Mouse (Mus musculus) erythroblast, embryonic 14.5 days (primary cell): ENCODE results near the gene Zc2hc1b. TPM values are rescaled to one million over a fixed set of nuclear protein-coding genes. Genes with fewer than 3 reads are reported as not detected.

Source experiments
- H3K27me3 ChIP-seq: 2 replicates; pipeline ENCODE4 v1.6.1; 2012; ENCODE audit warnings: inconsistent platforms; ENCODE audit not compliant: control insufficient read depth
- H3K36me3 ChIP-seq: 2 replicates; pipeline ENCODE4 v1.6.1; 2012; ENCODE audit warnings: mild to moderate bottlenecking, inconsistent platforms; ENCODE audit not compliant: control insufficient read depth
- H3K4me1 ChIP-seq: 2 replicates; pipeline ENCODE4 v1.6.1; 2012; ENCODE audit warnings: inconsistent platforms; ENCODE audit not compliant: control insufficient read depth
- H3K4me3 ChIP-seq: replicated peaks from 2 replicates; pipeline ENCODE3; 2012; ENCODE audit warnings: moderate library complexity, mild to moderate bottlenecking, inconsistent platforms
- H3K9me3 ChIP-seq: 2 replicates; pipeline ENCODE4 v1.6.1; 2012; ENCODE audit warnings: low read length, inconsistent platforms, mixed read lengths; ENCODE audit not compliant: control insufficient read depth
- GATA1 ChIP-seq: IDR thresholded peaks from 2 replicates; pipeline ENCODE4 v1.6.1; 2012; ENCODE audit warnings: low read length, inconsistent platforms, mixed read lengths
- TAL1 ChIP-seq: IDR thresholded peaks from 3 replicates; pipeline ENCODE4 v1.6.1; 2012; ENCODE audit warnings: low read length, inconsistent platforms, mixed read lengths
- polyA plus RNA-seq: library from polyadenylated mRNA; stranded (reverse); fragments of >175 nt; gene quantifications from 2 replicates; pipeline ENCODE4 v1.2.3, GENCODE M21; 2012

Zc2hc1b gene
- polyA plus RNA-seq, 1 experiment = not detected

- Histone ChIP-seq H3K4me3 (no peak overlapping the region), H3K9me3 (no peaks in the 10 kb centered on the region), H3K27me3 (no peaks in the 10 kb centered on the region), H3K36me3 (no peaks in the 10 kb centered on the region), H3K4me1 (no peaks in the 10 kb centered on the region)
- TF ChIP-seq TAL1 = no peak
Observed at GRCm38 (mm10) chr10:13109781-13110180, 68.0 kb downstream of the Zc2hc1b start.

- no peaks in the 10 kb centered on the region for H3K27me3 ChIP-seq
- H3K36me3 ChIP-seq = no peaks in the 10 kb centered on the region
- no peak for TF ChIP-seq TAL1
- no peak for TF ChIP-seq GATA1
- no peaks in the 10 kb centered on the region for H3K4me1 ChIP-seq
- no peak overlapping the region for H3K4me3 ChIP-seq
- H3K9me3 ChIP-seq = no peaks in the 10 kb centered on the region
Observed at GRCm38 (mm10) chr10:13108847-13109246, 69.0 kb downstream of the Zc2hc1b start.

DNA sequence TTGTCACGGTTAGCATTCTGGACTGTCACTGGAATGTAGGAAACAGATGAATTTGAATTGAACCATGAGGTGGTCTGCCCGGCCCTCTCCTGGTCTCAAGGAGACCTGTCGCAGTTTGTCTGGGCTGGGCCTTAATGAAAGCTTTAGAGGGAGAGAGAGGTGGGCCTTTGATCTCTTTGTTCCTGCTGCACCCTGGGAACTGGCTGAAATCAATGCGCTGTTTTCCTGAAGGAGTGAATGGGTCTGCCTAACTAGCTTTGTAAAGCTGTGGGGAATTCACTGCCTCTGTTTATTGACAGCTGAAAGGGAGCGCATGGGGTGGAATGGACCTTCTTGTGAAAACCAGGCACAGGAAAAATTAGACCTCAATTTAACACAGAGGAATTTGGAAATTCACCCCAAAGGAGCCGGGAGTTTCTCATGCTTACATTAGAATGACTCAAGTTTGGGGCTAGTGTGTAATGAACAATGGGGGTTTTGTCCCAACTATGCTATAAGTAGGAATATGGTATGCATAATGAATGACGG is 69.7 kb downstream of the Zc2hc1b start:
- H3K4me3 ChIP-seq = no peak overlapping the region
- H3K27me3 ChIP-seq = no peaks in the 10 kb centered on the region
- H3K9me3 ChIP-seq = no peaks in the 10 kb centered on the region
- H3K36me3 ChIP-seq = no peaks in the 10 kb centered on the region
- H3K4me1 ChIP-seq = no peaks in the 10 kb centered on the region
- no peak for TF ChIP-seq TAL1
- no peak for TF ChIP-seq GATA1

DNA sequence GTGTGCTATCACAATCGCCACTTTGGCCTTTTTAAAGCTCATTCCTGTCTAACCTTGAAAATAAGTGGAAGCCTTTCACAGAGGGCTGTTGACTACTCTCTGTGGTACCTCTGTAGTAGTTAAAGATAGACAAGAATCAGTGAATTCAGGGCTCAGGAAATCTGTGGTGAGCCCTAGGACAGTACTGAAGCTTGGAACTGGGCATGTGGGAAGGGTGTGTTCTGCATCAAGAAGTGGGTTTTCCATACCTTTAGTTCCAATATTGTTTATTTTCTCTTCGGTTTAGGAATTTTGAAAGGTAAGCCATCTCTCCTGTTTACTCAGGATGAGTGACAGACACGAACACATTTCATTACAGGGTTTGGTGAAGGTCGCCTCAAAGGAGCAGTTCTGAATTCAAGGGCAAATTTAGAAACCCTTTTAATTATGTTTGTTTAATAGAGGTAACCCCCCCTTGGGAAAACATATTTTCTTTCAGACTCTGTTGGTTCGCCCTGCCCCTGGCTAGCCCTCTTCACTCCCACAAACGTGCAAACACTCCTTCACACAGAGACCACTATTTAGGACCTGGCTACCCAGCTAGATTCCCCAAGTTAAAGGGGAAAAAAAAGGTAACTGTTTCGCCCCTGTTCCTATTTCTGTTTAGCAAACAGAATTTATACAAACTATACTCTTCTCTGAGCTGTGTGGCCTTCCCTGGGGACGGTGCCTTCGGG is 70.8 kb downstream of the Zc2hc1b start:
- Histone ChIP-seq H3K4me1 (no peaks in the 10 kb centered on the region), H3K36me3 (no peaks in the 10 kb centered on the region), H3K9me3 (no peaks in the 10 kb centered on the region), H3K4me3 (no peak overlapping the region), H3K27me3 (no peaks in the 10 kb centered on the region)
- no peak for TF ChIP-seq TAL1
- TF ChIP-seq GATA1 = no peak

DNA sequence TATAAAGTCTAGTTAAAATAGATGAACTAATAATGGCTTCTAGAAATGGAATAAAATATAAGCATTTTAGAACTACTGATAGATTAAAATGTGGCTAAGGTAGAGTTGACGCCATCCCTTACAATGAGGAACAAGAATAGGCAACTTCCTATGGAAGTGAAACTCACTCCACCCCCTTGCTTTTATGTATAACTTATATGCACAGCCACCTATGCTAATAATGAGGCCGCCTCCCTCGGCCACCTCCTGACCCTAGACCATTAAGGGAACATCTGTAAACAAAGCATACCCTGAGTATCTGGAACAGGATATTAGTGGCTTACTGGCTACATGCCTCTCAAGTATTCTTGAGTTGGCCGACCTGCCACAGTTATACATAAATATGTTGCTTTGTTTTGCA is 74.0 kb downstream of the Zc2hc1b start:
- Histone ChIP-seq H3K4me3 (no peak overlapping the region), H3K27me3 (no peaks in the 10 kb centered on the region), H3K9me3 (no peaks in the 10 kb centered on the region), H3K4me1 (no peaks in the 10 kb centered on the region), H3K36me3 (no peaks in the 10 kb centered on the region)
- TF ChIP-seq GATA1 (no peak), TAL1 (no peak)

DNA sequence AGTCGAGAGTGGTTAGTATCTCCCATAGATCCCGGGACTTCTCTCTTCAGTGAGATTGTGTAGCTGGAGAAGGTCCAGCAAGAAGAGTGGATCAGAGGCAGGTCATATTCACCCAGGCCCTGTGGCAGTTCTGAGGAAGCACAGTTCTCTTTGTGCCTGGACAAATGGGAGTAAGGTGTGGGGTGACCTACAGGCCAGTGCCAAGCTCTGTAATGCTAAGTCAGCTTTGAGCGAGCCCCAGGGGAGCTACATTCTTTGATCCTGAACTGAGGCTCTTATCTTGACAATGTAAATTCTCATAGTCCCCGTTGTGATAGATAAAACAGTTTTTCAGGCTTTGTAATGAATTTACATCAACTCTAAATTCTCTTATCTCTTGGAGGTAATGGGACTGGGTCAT is 75.5 kb downstream of the Zc2hc1b start:
- H3K4me3 ChIP-seq = no peak overlapping the region
- no peaks in the 10 kb centered on the region for H3K9me3 ChIP-seq
- no peaks in the 10 kb centered on the region for H3K27me3 ChIP-seq
- TF ChIP-seq TAL1 (no peak), GATA1 (no peak)
- no peaks in the 10 kb centered on the region for H3K36me3 ChIP-seq
- no peaks in the 10 kb centered on the region for H3K4me1 ChIP-seq

GRCm38 (mm10) chr10:13100061-13100648 is 77.7 kb downstream of the Zc2hc1b start:
- Histone ChIP-seq H3K36me3 (no peaks in the 10 kb centered on the region), H3K27me3 (no peaks in the 10 kb centered on the region), H3K4me3 (no peak overlapping the region), H3K4me1 (no peaks in the 10 kb centered on the region), H3K9me3 (no peaks in the 10 kb centered on the region)
- TF ChIP-seq TAL1 = no peak
- no peak for TF ChIP-seq GATA1

Other genes starting within 250 kb of the Zc2hc1b start
- gene Stx11, start 213.7 kb downstream of the Zc2hc1b start, polyA plus RNA-seq = 0.52 and 1.2 TPM in 2 replicates
- gene Sf3b5, start 172.7 kb downstream of the Zc2hc1b start, polyA plus RNA-seq = 9.0 and 10.6 TPM in 2 replicates
- 0.02 and 0.03 TPM in 2 replicates for gene Plagl1, start 117.5 kb downstream of the Zc2hc1b start, polyA plus RNA-seq
- gene Ltv1, start 15.1 kb upstream of the Zc2hc1b start, polyA plus RNA-seq = 0.59 and 0.91 TPM in 2 replicates